ENCODE assay signal across 8 mouse cellular contexts in the genomic region with DNA sequence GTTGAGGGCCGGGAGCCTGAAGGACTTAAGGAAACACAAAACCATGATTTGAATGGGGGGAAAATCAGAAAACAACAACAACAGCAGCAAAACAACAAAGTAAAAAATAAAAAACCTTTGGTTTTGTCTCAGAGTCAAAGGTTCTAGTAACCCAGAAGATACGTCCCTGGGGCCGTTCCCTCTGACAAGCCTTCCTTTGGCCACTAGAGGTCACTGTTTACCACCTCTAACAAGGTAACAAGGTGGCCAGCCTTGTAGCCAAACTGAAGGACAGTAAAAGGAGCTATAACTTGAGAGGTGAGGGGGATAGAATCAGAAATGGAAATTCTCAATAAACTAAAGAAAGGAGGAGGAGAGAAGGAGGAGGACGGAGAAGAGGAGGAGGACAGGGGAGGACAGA. TPM values are rescaled to one million over a fixed set of nuclear protein-coding genes. Genes with fewer than 3 reads are reported as not detected.
DNase-seq lines count a peak whose midpoint lies in the region; ATAC-seq and TF ChIP-seq lines count a peak whose summit lies in the region.

No protein-coding gene starts in this region.

- peaks cover 38% of the 10 kb centered on the region for H3K36me3 ChIP-seq in forebrain, embryonic 10.5 days (replicated peaks)
- H3K36me3 ChIP-seq in hindbrain, postnatal 0 days (ENCODE audit: insufficient read depth, low read length) = peaks cover 29% of the 10 kb centered on the region
- H3K36me3 ChIP-seq in liver, adult 2 months (ENCODE audit: control insufficient read depth, insufficient read depth, low read length) = peaks cover 88% of the 10 kb centered on the region

- peak; percentile 58 for DNase-seq in ovary, postnatal 14 days (ENCODE audit: low spot score)
- no peak for DNase-seq in ovary, adult 18-20 months (ENCODE audit: low spot score)
- DNase-seq in brain, embryonic 14.5 days (ENCODE audit: low read depth) = peak; percentile 84
- peak; percentile 60 for DNase-seq in forebrain, embryonic 10.5 days (ENCODE audit: extremely low spot score, low spot score)
- DNase-seq in hindbrain, postnatal 0 days (ENCODE audit: low spot score) = peak; percentile 91
- peak; percentile 63 for DNase-seq in liver, adult 2 months (ENCODE audit: extremely low read depth, low read depth, low spot score)
- DNase-seq in natural killer cell, adult 2 months (ENCODE audit: low spot score in 2 of 2) = peak; percentile 66 to 71
- DNase-seq in thymus, postnatal 25 days = peak; percentile 76

- H3K27ac ChIP-seq in forebrain, embryonic 10.5 days = no peak overlapping the region
- H3K27ac ChIP-seq in hindbrain, postnatal 0 days = peak overlapping the region; percentile 42; the same call in 1 of the 2 replicates
- H3K27ac ChIP-seq in liver, adult 2 months (replicated peaks; ENCODE audit: insufficient read depth, low read depth, low read length) = peak overlapping the region; percentile 11; the same call in 1 of the 2 replicates

- peak; percentile 87 for TF ChIP-seq CTCF in brain, embryonic 14.5 days (IDR thresholded peaks at IDR 0.05; ENCODE audit: borderline replicate concordance, extremely low read depth, insufficient read depth, insufficient read length)
- TF ChIP-seq CTCF in hindbrain, postnatal 0 days (IDR thresholded peaks at IDR 0.05; ENCODE audit: low read depth) = peak; percentile 91
- TF ChIP-seq CTCF in liver, adult 2 months (IDR thresholded peaks at IDR 0.05; ENCODE audit: low read depth, low read length) = peak; percentile 57

- no peak for TF ChIP-seq POLR2A in brain, embryonic 14.5 days (IDR thresholded peaks at IDR 0.05; ENCODE audit: borderline replicate concordance, extremely low read depth, insufficient read depth, insufficient read length, poor library complexity, severe bottlenecking)
- no peak for TF ChIP-seq POLR2A in liver, adult 2 months (IDR thresholded peaks at IDR 0.05; ENCODE audit: extremely low read depth, insufficient read depth, low read length)

- H3K27me3 ChIP-seq in forebrain, embryonic 10.5 days (ENCODE audit: poor library complexity, severe bottlenecking) = no peaks in the 10 kb centered on the region
- no peaks in the 10 kb centered on the region for H3K27me3 ChIP-seq in hindbrain, postnatal 0 days (ENCODE audit: insufficient read depth, low read length)
- no peaks in the 10 kb centered on the region for H3K27me3 ChIP-seq in liver, adult 2 months (ENCODE audit: control insufficient read depth, insufficient read depth, low read length)

- no peak overlapping the region for H3K4me2 ChIP-seq in hindbrain, postnatal 0 days (ENCODE audit: low read depth, low read length)

- H3K79me2 ChIP-seq in liver, adult 2 months (ENCODE audit: control insufficient read depth, insufficient read depth, low read length) = peaks cover 3% of the 10 kb centered on the region; the same call in 1 of the 2 replicates

- H3K9ac ChIP-seq in hindbrain, postnatal 0 days (replicated peaks; ENCODE audit: low read length) = no peak overlapping the region
- H3K9ac ChIP-seq in liver, adult 2 months (ENCODE audit: low read depth, low read length) = no peak overlapping the region

- WGBS in forebrain, embryonic 10.5 days = 35% methylated on average over 4 of the region's 4 CpGs
- WGBS in hindbrain, postnatal 0 days = 39% methylated on average over 4 of the region's 4 CpGs
- whole genome bisulfite sequencing in liver, adult 2 months = 36% methylated on average over 4 of the region's 4 CpGs

- no peak overlapping the region for H3K4me3 ChIP-seq in forebrain, embryonic 10.5 days
- H3K4me3 ChIP-seq in hindbrain, postnatal 0 days (ENCODE audit: low read length) = no peak overlapping the region
- no peak overlapping the region for H3K4me3 ChIP-seq in liver, adult 2 months (ENCODE audit: insufficient read depth, low read depth, low read length)

- ATAC-seq in hindbrain, postnatal 0 days = peak; percentile 82

- H3K4me1 ChIP-seq in forebrain, embryonic 10.5 days = no peaks in the 10 kb centered on the region
- H3K4me1 ChIP-seq in hindbrain, postnatal 0 days (ENCODE audit: insufficient read depth, low read length) = no peaks in the 10 kb centered on the region
- H3K4me1 ChIP-seq in liver, adult 2 months (ENCODE audit: control insufficient read depth, insufficient read depth, low read length) = peaks cover 19% of the 10 kb centered on the region

- H3K9me3 ChIP-seq in forebrain, embryonic 10.5 days = no peaks in the 10 kb centered on the region
- H3K9me3 ChIP-seq in hindbrain, postnatal 0 days (ENCODE audit: low read length) = no peaks in the 10 kb centered on the region

RNA-seq across cellular contexts. Expression of a gene that starts 42.3 kb away (rescaled TPM):
- polyA plus RNA-seq in brain, embryonic 14.5 days (2012; rRNA removed) = 19.0 and 25.6 TPM in 2 replicates
- 3.5 and 4.4 TPM in 2 replicates for polyA plus RNA-seq in forebrain, embryonic 10.5 days (2016; fragmentation: Nextera tagmentation; extraction: Ambion mirVana)
- 17.9 and 21.9 TPM in 2 replicates for total RNA-seq in hindbrain, postnatal 0 days (2014; rRNA removed)
- 9.4 and 9.8 TPM in 2 replicates for polyA plus RNA-seq in hindbrain, postnatal 0 days (2015; fragmentation: Nextera tagmentation; extraction: Ambion mirVana)
- total RNA-seq in liver, adult 2 months (2014; rRNA removed) = 85.8 and 118 TPM in 2 replicates
- 11.9 and 19.8 TPM in 2 replicates for polyA plus RNA-seq in liver, adult 2 months (2012; rRNA removed)
